Mouse (Mus musculus) cerebellum, adult 2 months (tissue): ENCODE results near the gene Fbxw13. TPM values are rescaled to one million over a fixed set of nuclear protein-coding genes. Genes with fewer than 3 reads are reported as not detected.
"Not testable (repeated sequence)": the region's sequence is repeated elsewhere in the genome, so short reads cannot be mapped to it uniquely, and the experiment has no call there.

Experiments used
- DNase-seq, 2 experiments: peaks; one replicate each; pipeline ENCODE4 v3.0.0; 2021
- H3K27ac ChIP-seq: fragments of 200-500 bp; 2 replicates; pipeline ENCODE4 v1.5.1; 2012; ENCODE audit warnings: low read length, control low read depth, inconsistent platforms; ENCODE audit not compliant: insufficient read depth
- H3K27me3 ChIP-seq: fragments of 200-500 bp; 2 replicates; pipeline ENCODE4 v1.6.1; 2012; ENCODE audit warnings: inconsistent platforms, mild to moderate bottlenecking, low read length, moderate library complexity; ENCODE audit not compliant: control insufficient read depth, insufficient read depth
- H3K4me1 ChIP-seq: fragments of 200-500 bp; 2 replicates; pipeline ENCODE4 v1.6.1; 2011; ENCODE audit warnings: low read length; ENCODE audit not compliant: control insufficient read depth, insufficient read depth
- H3K4me3 ChIP-seq: fragments of 200-500 bp; replicated peaks from 2 replicates; pipeline ENCODE3; 2011; ENCODE audit warnings: mild to moderate bottlenecking, low read depth, low read length, control low read depth; ENCODE audit not compliant: insufficient read depth
- CTCF ChIP-seq: fragments of 200-500 bp; IDR thresholded peaks from 2 replicates; pipeline ENCODE4 v1.5.1; 2011; ENCODE audit warnings: low read depth, mild to moderate bottlenecking, control low read depth, low read length, moderate library complexity, borderline replicate concordance; ENCODE audit not compliant: insufficient read depth
- POLR2A ChIP-seq: fragments of 200-500 bp; IDR thresholded peaks from 2 replicates; pipeline ENCODE4 v1.6.1; 2011; ENCODE audit warnings: low read length, control low read depth, borderline replicate concordance; ENCODE audit not compliant: insufficient read depth
- WGBS: fragments of 180-500 bp; shearing (Covaris S2); methylation state at CpG from one replicate; pipeline ENCODE4 v1.1.7; 2018; 5-methylcytosine and 5-hydroxymethylcytosine counted together
- polyA plus RNA-seq: library from polyadenylated mRNA; depleted of rRNA; stranded (reverse); fragments of >200 nt; gene quantifications from 2 replicates; pipeline ENCODE4 v1.2.3, GENCODE M21; 2012; rRNA removed

Gene Fbxw13
- polyA plus RNA-seq, 1 experiment: not detected

DNA sequence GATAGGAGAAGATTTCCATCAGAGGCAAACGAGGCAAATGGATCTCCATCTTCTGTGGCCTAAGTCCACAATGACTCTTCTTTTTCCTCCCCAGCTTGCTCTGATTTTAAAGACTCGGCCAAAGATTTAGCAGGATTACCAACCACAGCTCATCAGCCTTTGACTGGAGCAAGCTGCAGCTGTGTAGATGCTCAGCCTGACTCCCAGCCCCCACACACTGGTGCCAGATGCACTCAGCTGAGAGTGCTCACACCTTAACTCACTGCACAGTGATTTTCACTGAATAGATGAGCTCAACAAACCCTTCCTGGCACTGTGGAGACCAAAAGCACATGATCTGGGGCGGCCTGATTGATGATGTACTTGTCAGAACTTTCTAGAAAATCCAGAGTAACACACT is 33.8 kb downstream of the Fbxw13 start, which contains the start of gene Fbxw21:
Gene Fbxw21 (minus strand): TSS at position 101 of the 400 bp plus-strand sequence.
- TF ChIP-seq CTCF: no peak
- no peak for TF ChIP-seq POLR2A
- Histone ChIP-seq H3K4me3 (no peak within 1 kb of the TSS), H3K4me1 (no peaks in the 10 kb centered on the region), H3K27me3 (no peaks in the 10 kb centered on the region), H3K27ac (no peak within 1 kb of the TSS)
- DNase-seq: no peak
- WGBS: 64% methylated on average over 3 of the region's 3 CpGs

DNA sequence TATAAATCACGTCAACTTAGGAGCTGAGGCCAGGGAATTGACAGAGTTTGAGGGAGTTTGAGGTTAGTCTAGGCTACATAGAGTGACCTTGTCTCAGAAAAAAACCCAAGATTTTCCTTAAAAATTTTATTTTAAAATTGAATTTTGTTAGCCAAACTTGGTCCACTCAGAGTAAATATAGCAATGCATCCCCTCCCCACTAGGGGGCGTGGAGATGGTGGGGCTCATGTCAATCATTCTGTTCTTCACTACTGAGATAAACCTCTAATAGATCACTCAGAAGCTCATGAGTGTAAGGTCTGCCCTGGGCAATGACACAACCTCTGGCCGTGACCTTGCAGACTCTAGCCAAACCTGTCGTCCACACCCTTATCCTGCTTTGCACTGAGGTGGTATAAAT is 55.4 kb downstream of the Fbxw13 start:
- H3K4me1 ChIP-seq, H3K27me3 ChIP-seq, DNase-seq, H3K27ac ChIP-seq, H3K4me3 ChIP-seq: not testable (repeated sequence)
- WGBS: 68% methylated on average over 4 of the region's 4 CpGs

DNA sequence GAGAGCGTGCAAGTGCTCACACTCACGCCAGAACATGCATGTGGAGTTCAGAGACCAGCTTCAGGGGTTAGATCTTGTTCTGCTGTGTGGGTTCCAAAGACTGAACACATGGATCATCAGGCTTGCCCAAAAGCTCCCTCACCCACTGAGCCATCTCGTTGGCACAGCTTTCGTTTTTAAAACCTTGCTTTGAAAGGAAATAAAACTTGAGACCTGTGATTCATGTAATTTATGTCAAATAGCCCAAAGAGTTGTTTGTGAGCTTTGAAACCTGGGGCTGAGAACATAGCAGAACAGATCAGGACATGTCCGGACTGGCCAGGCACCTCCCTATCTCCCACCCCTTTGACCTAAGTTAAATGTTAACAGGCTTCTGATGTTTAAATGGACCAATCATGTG is 65.7 kb downstream of the Fbxw13 start:
- WGBS: 84% methylated on average over 5 of the region's 5 CpGs
- DNase-seq: no peak
- TF ChIP-seq CTCF (no peak), POLR2A (no peak)
- no peak overlapping the region for H3K4me3 ChIP-seq
- H3K27me3 ChIP-seq: no peaks in the 10 kb centered on the region
- no peaks in the 10 kb centered on the region for H3K4me1 ChIP-seq
- H3K27ac ChIP-seq: no peak overlapping the region

Other genes with a start within 250 kb of the Fbxw13 start
- 11.3 and 14.1 TPM in 2 replicates for gene Col7a1, start 242.4 kb downstream of the Fbxw13 start, polyA plus RNA-seq
- gene Ucn2, start 210.0 kb downstream of the Fbxw13 start, polyA plus RNA-seq: 0.47 and 0.48 TPM in 2 replicates
- 17.5 and 20.1 TPM in 2 replicates for gene Pfkfb4, start 204.2 kb downstream of the Fbxw13 start, polyA plus RNA-seq
- 75.0 and 79.8 TPM in 2 replicates for gene Shisa5, start 157.4 kb downstream of the Fbxw13 start, polyA plus RNA-seq
- 39.9 and 40.4 TPM in 2 replicates for gene Trex1, start 136.2 kb downstream of the Fbxw13 start, polyA plus RNA-seq
- gene Atrip, start 121.9 kb downstream of the Fbxw13 start, polyA plus RNA-seq: 38.0 and 39.1 TPM in 2 replicates
- 6.6 and 7.7 TPM in 2 replicates for gene Ccdc51, start 113.5 kb downstream of the Fbxw13 start, polyA plus RNA-seq
- gene Tma7, start 113.4 kb downstream of the Fbxw13 start, polyA plus RNA-seq: 144 and 152 TPM in 2 replicates
- 26.4 and 26.6 TPM in 2 replicates for gene Plxnb1, start 100.6 kb downstream of the Fbxw13 start, polyA plus RNA-seq
- gene Fbxw21, start 33.9 kb downstream of the Fbxw13 start, polyA plus RNA-seq: not detected in 2 replicates
- gene Fbxw20, start 38.8 kb upstream of the Fbxw13 start, polyA plus RNA-seq: not detected in 2 replicates
- gene Fbxw14, start 91.7 kb upstream of the Fbxw13 start, polyA plus RNA-seq: not detected in 2 replicates
- not detected in 2 replicates for gene Fbxw28, start 143.7 kb upstream of the Fbxw13 start, polyA plus RNA-seq
- gene Fbxw22, start 208.3 kb upstream of the Fbxw13 start, polyA plus RNA-seq: not detected in 2 replicates